9 mouse cellular contexts compared by ENCODE assay signal in the genomic region with DNA sequence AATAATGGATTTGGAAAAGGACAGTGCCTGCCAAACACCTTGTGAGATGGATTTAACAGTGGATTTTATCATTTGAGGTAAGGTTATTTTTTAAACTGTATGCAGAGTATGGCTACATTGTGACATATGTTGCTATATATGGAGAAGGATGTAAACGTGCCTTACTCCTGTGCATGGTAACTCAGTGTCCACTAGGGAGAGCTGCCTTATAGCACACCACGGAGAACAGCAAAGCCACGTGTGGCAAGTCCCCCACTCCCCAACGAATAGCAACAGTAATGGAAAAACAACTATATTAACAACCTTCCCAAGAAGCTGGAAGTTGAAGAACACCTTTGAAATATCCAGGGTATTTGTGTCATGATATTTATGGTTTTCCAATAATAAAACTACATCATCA.
DNase-seq lines count a peak whose midpoint lies in the region; ATAC-seq and TF ChIP-seq lines count a peak whose summit lies in the region.
"Had no signal": no experiment of that assay in that cellular context is flagged by ENCODE, and none has a peak within 500 bp of the region (broad histone marks: within the 10 kb centered on the region; RNA-seq: fewer than 3 reads in every experiment).

No protein-coding gene starts in this region.

- H3K27me3 ChIP-seq in Patski: no peaks in the 10 kb centered on the region
- H3K27me3 ChIP-seq in hindbrain, embryonic 10.5 days (ENCODE audit: insufficient read depth, poor library complexity, severe bottlenecking): no peaks in the 10 kb centered on the region
- H3K27me3 ChIP-seq in midbrain, embryonic 10.5 days (ENCODE audit: low read depth, poor library complexity, severe bottlenecking): no peaks in the 10 kb centered on the region

- H3K36me3 ChIP-seq in hindbrain, embryonic 10.5 days: no peaks in the 10 kb centered on the region
- no peaks in the 10 kb centered on the region for H3K36me3 ChIP-seq in midbrain, embryonic 10.5 days

- in situ Hi-C loops in Patski (cut with MboI; ENCODE audit: low pct_unique_long_range_greater_than_20kb): no loop called here

- H3K27ac ChIP-seq in gastrocnemius, adult 2 months: no peak overlapping the region
- no peak overlapping the region for H3K27ac ChIP-seq in hindbrain, embryonic 10.5 days
- H3K27ac ChIP-seq in midbrain, embryonic 10.5 days (replicated peaks): no peak overlapping the region

- peaks cover 9% of the 10 kb centered on the region for H3K4me1 ChIP-seq in hindbrain, embryonic 10.5 days (replicated peaks)
- peaks cover 9% of the 10 kb centered on the region for H3K4me1 ChIP-seq in midbrain, embryonic 10.5 days

- H3K4me3 ChIP-seq in gastrocnemius, adult 2 months: no peak overlapping the region
- H3K4me3 ChIP-seq in hindbrain, embryonic 10.5 days: no peak overlapping the region
- no peak overlapping the region for H3K4me3 ChIP-seq in midbrain, embryonic 10.5 days

- POLR2A ChIA-PET in Patski (lab: Charles Lee): no interaction called here

- no peak for ATAC-seq in Patski

- no peaks in the 10 kb centered on the region for H3K9me3 ChIP-seq in hindbrain, embryonic 10.5 days
- no peaks in the 10 kb centered on the region for H3K9me3 ChIP-seq in midbrain, embryonic 10.5 days (replicated peaks)

- 20% methylated on average over 4 of the region's 4 CpGs for WGBS in hindbrain, embryonic 10.5 days
- WGBS in midbrain, embryonic 10.5 days: 36% methylated on average over 4 of the region's 4 CpGs

- intact Hi-C loops in gastrocnemius, adult 2 months (cut with DNase I): loop anchor here (10.0 kb wide), 1 partner anchor 588 kb away; no protein-coding TSS in a partner anchor

- peak; percentile 25; the same call in 1 of the 2 replicates for TF ChIP-seq CTCF in gastrocnemius, adult 2 months (IDR thresholded peaks at IDR 0.05)
- TF ChIP-seq CTCF in Patski (IDR thresholded peaks at IDR 0.05): peak; percentile 26

- CTCF ChIA-PET in Patski (lab: Charles Lee): no interaction called here

- DNase-seq in gastrocnemius, adult 2 months: no peak
- DNase-seq in gastrocnemius, postnatal 25 days: no peak
- no peak for DNase-seq in Patski (ENCODE audit: low read depth, low spot score)
- DNase-seq in hindbrain, embryonic 10.5 days (ENCODE audit: low spot score): peak; percentile 19
- DNase-seq in midbrain, embryonic 10.5 days (ENCODE audit: low spot score): peak; percentile 19
- no peak for DNase-seq in ovary, postnatal 36 days (ENCODE audit: low spot score)
- DNase-seq in right cerebral cortex, postnatal 10 days (ENCODE audit: low spot score in 2 of 2): no peak
- no peak for DNase-seq in yolk sac, embryonic 10.5 days (ENCODE audit: low spot score)
- DNase-seq: kidney, postnatal 36 days had no signal

Comparison
In these comparisons a context has a peak if more than half of its experiments do, and no peak if none do; other contexts are left out.
1. DNase-seq: peak in hindbrain, embryonic 10.5 days (single experiment) and midbrain, embryonic 10.5 days (single experiment); none in gastrocnemius, adult 2 months (single experiment), gastrocnemius, postnatal 25 days (single experiment), Patski (single experiment), ovary, postnatal 36 days (single experiment), right cerebral cortex, postnatal 10 days (0 of 2) and yolk sac, embryonic 10.5 days (single experiment).